Mouse (Mus musculus) embryonic facial prominence, embryonic 14.5 days (tissue): ENCODE measurements around the gene Aars2. TPM values are rescaled to one million over a fixed set of nuclear protein-coding genes. Genes with fewer than 3 reads are reported as not detected.
A peak's percentile ranks its signal among the peaks of the same experiment; 100 is the strongest.

Source experiments
- ATAC-seq: fragments of 200-750 bp; cut with Nextera tagmentation; 2 replicates; pipeline ENCODE4 v1.8.0; 2017; ENCODE audit warnings: low read depth, moderate number of reproducible peaks, moderate TSS enrichment
- DNase-seq: peaks from one replicate; pipeline ENCODE4 v3.0.0-alpha.2; 2015; ENCODE audit warnings: low spot score
- H3K27ac ChIP-seq: fragments of 300-500 bp; sonication (generic); replicated peaks from 2 replicates; pipeline ENCODE4 v1.5.1; 2014; ENCODE audit warnings: low read depth, mild to moderate bottlenecking, low read length, moderate library complexity
- H3K27me3 ChIP-seq: fragments of 300-500 bp; sonication (generic); replicated peaks from 2 replicates; pipeline ENCODE4 v1.6.1; 2014; ENCODE audit warnings: low read length; ENCODE audit not compliant: control insufficient read depth, insufficient read depth
- H3K36me3 ChIP-seq: fragments of 300-500 bp; sonication (generic); 2 replicates; pipeline ENCODE4 v1.6.1; 2014; ENCODE audit warnings: low read length, mixed read lengths; ENCODE audit not compliant: control insufficient read depth, insufficient read depth
- H3K4me1 ChIP-seq: fragments of 300-500 bp; sonication (generic); 2 replicates; pipeline ENCODE4 v1.6.1; 2014; ENCODE audit warnings: antibody characterized with exemption, low read length; ENCODE audit not compliant: control insufficient read depth, insufficient read depth
- H3K4me2 ChIP-seq: fragments of 300-500 bp; sonication (generic); 2 replicates; pipeline ENCODE4 v1.6.1; 2014; ENCODE audit warnings: low read depth, mild to moderate bottlenecking, low read length, moderate library complexity, mixed read lengths
- H3K4me3 ChIP-seq: fragments of 300-500 bp; sonication (generic); 2 replicates; pipeline ENCODE4 v1.5.1; 2014; ENCODE audit warnings: low read depth, mild to moderate bottlenecking, low read length
- H3K9ac ChIP-seq: fragments of 300-500 bp; sonication (generic); 2 replicates; pipeline ENCODE4 v1.6.1; 2014; ENCODE audit warnings: low read depth, mild to moderate bottlenecking, low read length, moderate library complexity, mixed read lengths
- H3K9me3 ChIP-seq: fragments of 300-500 bp; sonication (generic); 2 replicates; pipeline ENCODE4 v1.6.1; 2016; ENCODE audit warnings: low read length; ENCODE audit not compliant: control insufficient read depth
- WGBS: fragments of 180-500 bp; shearing (Covaris S2); extraction: QIAGEN DNeasy Blood & Tissue Kit; methylation state at CpG from one replicate; pipeline ENCODE4 v1.1.7; 2014; 5-methylcytosine and 5-hydroxymethylcytosine counted together
- polyA plus RNA-seq: library from polyadenylated mRNA; unstranded; fragments of >200 nt; fragmentation: Nextera tagmentation; extraction: Ambion mirVana; gene quantifications from 2 replicates; pipeline ENCODE4 v1.2.1, GENCODE M21; 2014

The Aars2 gene
- polyA plus RNA-seq, 1 experiment from 2014 or later: 12.5 TPM

DNA sequence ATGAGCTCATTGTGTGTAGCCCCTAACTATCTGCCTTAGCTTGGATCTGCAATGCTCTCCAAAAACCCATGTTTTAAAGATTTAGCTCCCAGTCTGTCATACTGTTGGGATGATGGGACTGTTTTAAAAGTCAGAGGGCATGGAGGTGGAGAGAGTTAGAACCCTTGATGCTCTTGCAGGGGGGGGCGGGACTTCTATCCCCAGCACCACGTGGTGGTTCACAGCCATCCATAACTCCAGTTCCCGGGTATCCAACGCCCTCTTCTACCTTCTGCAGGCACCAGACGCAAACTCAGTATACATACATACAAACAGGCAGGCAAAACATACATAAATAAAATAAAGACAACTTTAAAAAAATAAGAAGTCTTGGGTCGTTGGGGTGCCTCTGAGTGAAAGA, 33.0 kb upstream of the Aars2 start:
- H3K36me3 ChIP-seq: no peaks in the 10 kb centered on the region
- DNase-seq (no peak), ATAC-seq (no peak)
- H3K9me3 ChIP-seq: no peaks in the 10 kb centered on the region
- no peak overlapping the region for H3K27ac ChIP-seq
- no peaks in the 10 kb centered on the region for H3K4me1 ChIP-seq
- no peak overlapping the region for H3K4me3 ChIP-seq
- H3K9ac ChIP-seq: no peak overlapping the region
- 76% methylated on average over 6 of the region's 6 CpGs for WGBS
- peaks cover 13% of the 10 kb centered on the region for H3K27me3 ChIP-seq
- no peak overlapping the region for H3K4me2 ChIP-seq

DNA sequence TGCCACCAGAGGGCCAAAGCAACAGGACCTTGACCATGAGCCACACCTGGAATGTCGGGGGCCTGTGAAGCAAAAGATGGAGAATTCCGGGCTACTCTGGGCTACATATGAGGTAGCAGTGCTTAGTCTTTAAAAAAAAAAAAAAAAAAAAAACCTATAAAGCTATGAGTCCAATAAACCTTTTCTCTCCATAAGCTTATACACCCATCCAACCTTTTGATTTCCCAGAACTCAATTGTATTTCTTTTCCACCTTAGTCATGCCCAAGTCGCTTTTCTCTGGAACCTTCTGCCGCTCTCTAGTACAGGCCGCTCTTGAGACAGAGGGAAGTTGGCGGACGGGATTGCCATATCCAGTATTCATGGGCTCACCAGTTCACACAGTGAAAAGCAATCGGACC, 32.5 kb upstream of the Aars2 start:
- peak overlapping the region; percentile 58 for H3K4me2 ChIP-seq
- H3K9ac ChIP-seq: no peak overlapping the region
- peak overlapping the region; percentile 43 for H3K4me3 ChIP-seq
- no peaks in the 10 kb centered on the region for H3K36me3 ChIP-seq
- no peaks in the 10 kb centered on the region for H3K9me3 ChIP-seq
- H3K27ac ChIP-seq: no peak overlapping the region
- DNase-seq (no peak), ATAC-seq (no peak)
- WGBS: 69% methylated on average over 8 of the region's 8 CpGs
- H3K27me3 ChIP-seq: peaks cover 13% of the 10 kb centered on the region
- no peaks in the 10 kb centered on the region for H3K4me1 ChIP-seq

DNA sequence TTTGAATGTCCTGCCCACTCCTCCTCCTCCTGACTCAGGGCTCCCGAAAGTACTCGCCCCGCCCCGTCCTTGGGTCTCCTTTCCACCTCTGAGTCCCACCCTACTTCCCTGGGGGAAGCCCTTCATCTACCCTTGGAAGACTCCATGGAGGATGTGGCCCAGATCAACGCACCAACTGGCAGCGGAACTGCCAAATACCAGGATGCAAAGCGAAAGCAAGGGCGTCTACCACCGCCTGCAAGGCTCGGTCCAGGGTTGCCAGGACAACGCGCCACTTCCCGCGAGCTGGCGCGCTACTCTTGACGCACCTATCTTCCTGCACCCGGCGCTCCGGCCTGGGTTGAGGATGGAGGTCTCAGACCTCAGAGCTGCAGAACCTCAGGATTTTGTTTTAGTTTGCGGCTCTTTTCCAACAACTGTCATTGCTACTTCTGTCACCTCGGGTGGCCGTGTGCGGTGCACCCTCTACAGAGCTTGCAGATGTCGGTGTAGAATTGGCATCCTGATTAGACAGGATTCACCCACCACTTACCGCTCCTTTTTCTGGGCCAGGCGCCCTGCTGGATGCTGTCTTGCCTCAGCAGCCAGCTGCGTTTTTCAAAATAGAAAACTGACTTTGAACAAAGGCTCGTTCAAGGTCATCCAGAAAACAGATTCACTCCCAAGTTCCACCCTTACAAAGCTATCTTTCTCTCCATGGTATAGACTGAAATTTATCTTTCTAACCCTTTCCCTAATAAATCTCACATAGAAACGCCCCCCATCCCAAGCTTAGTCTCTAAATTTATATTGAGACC, 31.8 kb upstream of the Aars2 start, which contains the start of gene Spats1:
TSS of gene Spats1 (minus strand) at position 747 of the 797 bp plus-strand sequence.
- no peaks in the 10 kb centered on the region for H3K9me3 ChIP-seq
- peak; percentile 74 for DNase-seq
- no peaks in the 10 kb centered on the region for H3K36me3 ChIP-seq
- H3K27me3 ChIP-seq: peaks cover 13% of the 10 kb centered on the region
- peak within 1 kb of the TSS; percentile 43 for H3K4me3 ChIP-seq
- WGBS: 9% methylated on average over 30 of the region's 30 CpGs
- peak; percentile 82 for ATAC-seq
- H3K9ac ChIP-seq: peak within 1 kb of the TSS; percentile 53
- no peak within 1 kb of the TSS for H3K27ac ChIP-seq
- no peaks in the 10 kb centered on the region for H3K4me1 ChIP-seq
- peak within 1 kb of the TSS; percentile 58 for H3K4me2 ChIP-seq

DNA sequence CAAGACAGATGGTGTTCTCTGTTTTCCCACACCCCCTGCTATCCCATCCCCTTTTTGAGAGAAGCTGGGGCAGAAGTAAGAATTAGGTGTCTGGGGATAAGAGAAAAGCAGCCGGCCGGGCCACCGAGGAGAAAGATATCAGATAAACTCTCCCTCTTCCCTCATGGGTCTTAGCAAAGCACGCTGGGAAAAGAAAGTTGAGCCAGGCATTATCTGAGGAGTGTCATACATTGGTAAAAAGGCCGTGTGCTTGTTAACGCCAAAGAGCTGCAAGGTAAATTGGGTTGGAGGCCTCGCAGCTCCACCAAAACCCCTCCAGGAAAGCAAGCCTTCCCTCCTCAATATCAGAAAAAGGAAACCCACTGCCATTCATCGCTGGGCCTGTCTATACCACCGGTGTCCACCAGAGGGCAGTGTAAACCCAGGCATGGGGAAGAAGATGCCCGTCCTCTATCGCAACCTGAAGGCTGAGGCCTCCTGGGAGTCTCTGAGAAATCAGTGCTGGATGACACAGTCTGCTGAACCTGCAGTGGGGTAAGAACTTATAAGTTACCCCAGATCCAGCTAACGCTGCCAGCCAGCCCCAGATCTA, 28.3 kb upstream of the Aars2 start:
- ATAC-seq (peak; percentile 31; the same call in 1 of the 2 replicates), DNase-seq (peak; percentile 66)
- 11% methylated on average over 12 of the region's 12 CpGs for WGBS
- H3K4me1 ChIP-seq: no peaks in the 10 kb centered on the region
- H3K27ac ChIP-seq: no peak overlapping the region
- H3K4me2 ChIP-seq: no peak overlapping the region
- no peak overlapping the region for H3K4me3 ChIP-seq
- no peak overlapping the region for H3K9ac ChIP-seq
- H3K9me3 ChIP-seq: no peaks in the 10 kb centered on the region; the same call in 1 of the 2 replicates
- peaks cover 13% of the 10 kb centered on the region for H3K27me3 ChIP-seq
- H3K36me3 ChIP-seq: no peaks in the 10 kb centered on the region

DNA sequence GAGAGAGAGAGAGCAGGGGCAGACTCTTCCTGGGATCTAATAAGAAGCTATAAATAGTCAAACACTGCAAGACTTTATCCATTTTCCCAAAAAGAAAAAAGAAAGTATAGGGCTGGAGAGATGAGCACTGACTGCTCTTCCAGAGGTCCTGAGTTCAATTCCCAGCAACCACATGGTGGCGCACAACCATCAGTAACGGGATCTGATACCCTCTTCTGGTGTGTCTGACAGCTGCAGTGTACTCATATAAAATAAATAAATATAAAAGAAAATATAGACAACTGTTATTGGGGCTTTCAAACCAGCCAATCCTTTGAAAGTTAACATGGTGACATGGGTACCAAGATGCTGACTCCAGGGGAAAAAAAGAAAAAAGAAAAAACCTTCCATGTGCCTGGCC, 26.2 kb upstream of the Aars2 start:
- WGBS: 26% methylated on average over 2 of the region's 2 CpGs
- Histone ChIP-seq H3K4me2 (no peak overlapping the region), H3K27ac (no peak overlapping the region), H3K4me3 (no peak overlapping the region), H3K36me3 (no peaks in the 10 kb centered on the region), H3K9me3 (no peaks in the 10 kb centered on the region; the same call in 1 of the 2 replicates), H3K27me3 (peaks cover 11% of the 10 kb centered on the region; the same call in 1 of the 2 replicates), H3K9ac (no peak overlapping the region), H3K4me1 (no peaks in the 10 kb centered on the region)
- ATAC-seq (no peak), DNase-seq (no peak)

DNA sequence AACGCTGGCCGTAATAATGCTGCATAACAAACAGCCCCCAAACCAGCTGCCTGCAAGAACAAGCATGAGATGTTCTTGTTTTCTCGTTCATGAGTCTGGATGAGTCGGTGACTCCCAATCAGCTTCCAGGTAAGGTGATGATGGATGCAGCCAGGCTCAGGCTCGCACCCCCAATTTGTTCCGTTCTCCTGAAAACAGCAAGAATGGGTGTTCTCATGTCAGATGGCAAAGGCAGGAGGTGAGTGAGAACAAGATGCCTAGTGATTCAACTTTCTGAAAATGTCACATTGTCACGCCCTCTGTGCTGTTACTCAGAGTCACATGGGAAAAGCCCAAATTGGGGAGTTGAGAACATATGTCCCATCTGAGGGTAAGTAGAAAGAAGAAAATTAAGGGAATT, 21.1 kb upstream of the Aars2 start:
- H3K27me3 ChIP-seq: no peaks in the 10 kb centered on the region
- ATAC-seq (no peak), DNase-seq (no peak)
- H3K4me2 ChIP-seq: no peak overlapping the region
- H3K4me1 ChIP-seq: no peaks in the 10 kb centered on the region
- no peak overlapping the region for H3K9ac ChIP-seq
- H3K36me3 ChIP-seq: no peaks in the 10 kb centered on the region
- no peak overlapping the region for H3K4me3 ChIP-seq
- no peak overlapping the region for H3K27ac ChIP-seq
- H3K9me3 ChIP-seq: no peaks in the 10 kb centered on the region; the same call in 1 of the 2 replicates
- 86% methylated on average over 7 of the region's 7 CpGs for WGBS

DNA sequence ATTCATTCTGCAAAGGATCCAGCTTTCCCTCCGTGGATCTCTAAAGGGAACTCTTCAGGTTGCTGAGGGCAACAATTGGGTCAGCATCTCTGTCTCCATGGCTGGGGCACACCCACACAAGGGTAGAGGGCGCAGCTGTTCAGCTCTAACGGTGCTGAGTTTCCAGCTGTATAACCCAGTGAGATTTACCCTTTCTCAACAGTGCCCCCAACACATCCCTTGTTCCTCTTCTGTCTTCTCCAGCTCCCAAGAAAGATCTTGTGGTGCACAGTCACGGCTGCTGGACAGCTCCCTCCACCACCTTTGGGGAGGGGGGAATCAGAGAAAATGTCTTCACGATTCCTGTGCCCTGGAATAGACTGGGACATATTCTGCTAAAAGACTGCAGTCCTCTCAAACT, 19.4 kb upstream of the Aars2 start:
- ATAC-seq: no peak
- Histone ChIP-seq H3K9me3 (no peaks in the 10 kb centered on the region), H3K9ac (no peak overlapping the region), H3K27me3 (no peaks in the 10 kb centered on the region), H3K4me3 (no peak overlapping the region), H3K4me1 (no peaks in the 10 kb centered on the region), H3K36me3 (no peaks in the 10 kb centered on the region), H3K27ac (no peak overlapping the region), H3K4me2 (no peak overlapping the region)
- 10% methylated on average over 5 of the region's 5 CpGs for WGBS
- DNase-seq: no peak

DNA sequence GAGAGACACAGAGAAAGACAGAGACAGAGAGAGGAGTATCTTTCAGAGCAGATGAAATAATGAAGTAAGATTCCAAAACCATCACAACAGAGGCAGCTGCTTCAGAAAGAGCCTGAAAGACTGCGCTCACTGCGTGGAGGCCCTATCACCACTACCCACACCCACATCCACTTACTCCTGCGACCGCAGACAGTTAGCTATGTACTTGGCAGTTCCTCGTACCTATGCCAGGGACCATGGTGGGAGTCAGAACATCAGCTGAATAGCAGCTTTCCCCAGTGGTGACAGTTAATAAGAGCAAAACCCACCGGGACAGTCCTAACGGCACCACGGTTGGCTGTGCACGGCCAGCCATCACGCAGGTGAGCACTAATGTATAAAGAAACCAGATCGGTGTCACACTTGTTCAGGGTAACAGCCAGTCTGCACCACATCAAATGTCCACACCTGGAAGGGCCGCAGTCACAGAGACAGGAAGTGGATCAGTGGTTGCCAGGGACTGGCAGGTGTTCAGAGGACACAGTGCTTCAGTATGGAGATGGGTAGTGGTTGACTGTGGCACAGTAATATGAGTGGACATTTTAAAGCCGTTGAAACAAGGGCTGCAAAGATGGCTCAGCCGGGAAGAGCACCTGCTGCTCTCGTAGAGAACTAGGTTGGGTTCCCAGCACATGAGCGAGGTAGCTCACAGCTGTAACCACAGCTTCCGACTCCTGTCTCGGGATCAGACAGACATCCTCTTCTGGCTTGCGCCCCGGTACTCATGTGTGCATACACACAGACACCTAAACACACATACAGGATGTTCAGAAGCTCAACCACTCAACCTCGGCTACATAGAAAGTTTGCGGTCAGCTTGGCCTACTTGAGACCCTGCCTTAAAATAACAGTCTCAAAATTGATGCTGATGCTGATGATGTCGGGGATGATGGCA, 18.1 kb upstream of the Aars2 start:
- Histone ChIP-seq H3K4me2 (no peak overlapping the region), H3K4me3 (no peak overlapping the region), H3K27me3 (no peaks in the 10 kb centered on the region), H3K9ac (no peak overlapping the region), H3K27ac (no peak overlapping the region), H3K36me3 (no peaks in the 10 kb centered on the region), H3K4me1 (no peaks in the 10 kb centered on the region), H3K9me3 (no peaks in the 10 kb centered on the region)
- ATAC-seq (no peak), DNase-seq (no peak)
- WGBS: 79% methylated on average over 23 of the region's 23 CpGs
